Comparison of ENCODE assay signal across 8 mouse cellular contexts in the genomic region with DNA sequence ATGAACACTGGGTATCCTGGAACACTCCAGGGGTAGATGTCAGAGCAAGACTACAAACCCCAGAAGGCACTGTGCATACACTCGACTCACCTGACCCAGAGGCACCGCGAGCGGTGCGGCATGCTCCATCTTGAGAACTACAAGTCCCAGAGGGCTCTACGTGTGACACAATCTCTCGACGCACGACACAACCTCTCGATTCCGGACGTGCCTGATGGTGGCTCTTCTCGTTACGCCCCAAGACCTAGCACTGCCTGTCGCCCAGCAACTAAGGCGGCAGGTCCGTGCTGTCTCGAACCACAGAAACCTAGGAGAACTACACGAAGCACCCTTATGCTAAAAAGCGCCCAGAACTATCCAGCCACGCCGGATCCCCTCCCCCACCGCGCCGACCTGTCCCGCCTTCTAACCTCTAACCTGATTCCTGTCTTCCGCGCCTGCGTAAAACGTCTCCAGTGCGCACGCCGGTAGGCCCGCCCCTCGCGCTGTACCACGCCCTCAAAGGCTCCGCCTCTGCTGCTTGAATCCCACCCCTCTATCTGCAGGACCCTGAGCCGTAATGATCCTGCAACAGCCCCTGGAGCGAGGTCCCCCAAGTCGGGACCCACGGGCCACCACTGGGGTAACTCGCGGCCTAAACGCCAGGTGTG. TPM values are rescaled to one million over a fixed set of nuclear protein-coding genes. Genes with fewer than 3 reads are reported as not detected.
A peak's percentile ranks its signal among the peaks of the same experiment; 100 is the strongest.
DNase-seq lines count a peak whose midpoint lies in the region; ATAC-seq lines count a peak whose summit lies in the region.

A gene (plus strand): TSS at position 173 of the 650 bp plus-strand sequence.
A gene (minus strand): TSS at position 459 of the 650 bp plus-strand sequence.

- peaks cover 52% of the 10 kb centered on the region for H3K4me1 ChIP-seq in hindbrain, embryonic 15.5 days (replicated peaks)

- H3K4me2 ChIP-seq in hindbrain, embryonic 15.5 days: peak within 1 kb of the TSS; percentile 71

- H3K9me3 ChIP-seq in hindbrain, embryonic 15.5 days: no peaks in the 10 kb centered on the region

- peak within 1 kb of the TSS; percentile 67 for H3K4me3 ChIP-seq in hindbrain, embryonic 15.5 days

- H3K9ac ChIP-seq in hindbrain, embryonic 15.5 days: peak within 1 kb of the TSS; percentile 67

- WGBS in hindbrain, embryonic 15.5 days: under 1% methylated on average over 45 of the region's 45 CpGs

- H3K27ac ChIP-seq in hindbrain, embryonic 15.5 days (replicated peaks): peak within 1 kb of the TSS; percentile 92

- DNase-seq in T-cell, adult 2 months (ENCODE audit: low spot score): peak; percentile 92
- peak; percentile 90 to 95 for DNase-seq in cerebellum, postnatal 36 days
- peak; percentile 96 to 97 for DNase-seq in frontal cortex, postnatal 36 days (ENCODE audit: low spot score in 2 of 2)
- DNase-seq in left cerebral cortex, adult 11 months (ENCODE audit: low spot score): peak; percentile 97
- peak; percentile 93 for DNase-seq in lung, postnatal 4 days
- DNase-seq in retina, postnatal 7 days (ENCODE audit: low read depth, low spot score): peak; percentile 87
- DNase-seq in urinary bladder, adult 2 months (ENCODE audit: low spot score): peak; percentile 92

- 0 out of 2 replicates have a peak, but pooled peaks cover 7% of the 10 kb centered on the region for H3K36me3 ChIP-seq in hindbrain, embryonic 15.5 days

- peaks cover 29% of the 10 kb centered on the region for H3K27me3 ChIP-seq in hindbrain, embryonic 15.5 days

- peak; percentile 94 for ATAC-seq in hindbrain, embryonic 15.5 days (ENCODE audit: low FRiP score, low read depth)

RNA-seq across cellular contexts. Expression of the first gene that starts in this region (rescaled TPM):
- polyA plus RNA-seq in hindbrain, embryonic 15.5 days (2015; fragmentation: Nextera tagmentation; extraction: Ambion mirVana): 127 and 138 TPM in 2 replicates
- 136 and 183 TPM in 2 replicates for polyA plus RNA-seq in urinary bladder, adult 2 months (2012; rRNA removed)

RNA-seq across cellular contexts. Expression of the second gene that starts in this region (rescaled TPM):
- polyA plus RNA-seq in hindbrain, embryonic 15.5 days (2015; fragmentation: Nextera tagmentation; extraction: Ambion mirVana): 40.5 and 43.5 TPM in 2 replicates
- 13.2 and 16.9 TPM in 2 replicates for polyA plus RNA-seq in urinary bladder, adult 2 months (2012; rRNA removed)

Comparison
In these comparisons a context has a peak if more than half of its experiments do, and no peak if none do; other contexts are left out.
1. Peak in every context shown above with its lines: DNase-seq, ATAC-seq, H3K4me3 ChIP-seq and H3K27ac ChIP-seq.